Mouse (Mus musculus) E14TG2a.4 (cell line): ENCODE data around the gene Tmem121b.

ENCODE experiments used
- H3K27me3 ChIP-seq: 2 replicates; pipeline ENCODE4 v1.6.1; 2014; ENCODE audit warnings: low read length, control low read depth; ENCODE audit not compliant: insufficient read depth
- H3K36me3 ChIP-seq: 2 replicates; pipeline ENCODE4 v1.6.1; 2014; ENCODE audit warnings: low read length, control low read depth; ENCODE audit not compliant: insufficient read depth
- H3K4me1 ChIP-seq: replicated peaks from 2 replicates; pipeline ENCODE4 v1.6.1; 2014; ENCODE audit warnings: low read depth, low read length, control low read depth
- H3K4me3 ChIP-seq: replicated peaks from 2 replicates; pipeline ENCODE4 v1.5.1; 2014; ENCODE audit warnings: mild to moderate bottlenecking, low read length
- H3K9me3 ChIP-seq: 2 replicates; pipeline ENCODE4 v1.6.1; 2014; ENCODE audit warnings: low read length, control low read depth
- CTCF ChIP-seq: conservative IDR thresholded peaks from 2 replicates; pipeline ENCODE4 v1.5.1; 2014; ENCODE audit warnings: low read length
- NANOG ChIP-seq: IDR thresholded peaks from 2 replicates; pipeline ENCODE4 v1.6.1; 2014; ENCODE audit warnings: borderline replicate concordance, low read length, mixed read lengths
- POU5F1 ChIP-seq: IDR thresholded peaks from 2 replicates; pipeline ENCODE4 v1.6.1; 2014; ENCODE audit warnings: low read length, borderline replicate concordance

Tmem121b gene

DNA sequence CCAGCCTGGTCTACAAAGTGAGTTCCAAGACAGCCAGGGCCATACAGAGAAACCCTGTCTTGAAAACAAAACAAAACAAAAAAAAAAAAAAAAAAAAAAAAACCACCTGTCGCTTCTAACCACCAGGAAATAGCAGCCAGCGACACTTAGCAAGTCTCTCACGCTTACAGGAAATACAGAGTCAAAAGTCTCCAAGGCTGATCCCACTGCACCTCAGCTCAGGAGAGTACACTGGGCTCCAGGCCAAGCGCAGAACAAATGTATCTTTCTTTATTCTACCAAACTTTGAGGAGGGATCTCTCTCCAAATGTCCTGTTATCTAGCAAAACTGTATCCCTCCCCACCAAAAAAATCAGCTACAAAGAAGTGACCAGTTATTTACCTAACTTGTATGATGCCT lies 35.5 kb upstream of the Tmem121b start:
- no peaks in the 10 kb centered on the region; the same call in 1 of the 2 replicates for H3K27me3 ChIP-seq

DNA sequence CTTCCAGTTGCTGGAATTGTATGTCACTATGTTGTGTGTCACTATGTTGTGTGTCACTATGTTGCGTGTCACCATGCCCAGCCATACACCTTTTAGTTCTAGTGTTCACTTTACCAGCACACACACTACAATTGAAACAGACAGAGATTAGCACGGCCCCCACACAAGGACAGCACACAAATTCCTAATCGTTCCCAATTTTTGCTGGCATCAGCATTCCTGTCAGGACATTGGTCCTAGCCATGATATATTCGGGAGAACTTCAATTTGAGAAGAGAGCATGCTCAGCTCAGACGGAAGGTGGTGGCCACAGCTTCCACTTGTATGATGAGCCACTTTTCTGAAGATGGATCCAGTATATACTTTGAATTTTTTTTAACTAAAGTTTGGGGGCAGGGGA lies 31.2 kb upstream of the Tmem121b start:
- H3K4me3 ChIP-seq = no peak overlapping the region
- TF ChIP-seq NANOG = no peak
- no peak for TF ChIP-seq POU5F1
- TF ChIP-seq CTCF = no peak
- peaks cover 37% of the 10 kb centered on the region for H3K4me1 ChIP-seq
- H3K36me3 ChIP-seq = peaks cover 59% of the 10 kb centered on the region
- H3K27me3 ChIP-seq = no peaks in the 10 kb centered on the region
- H3K9me3 ChIP-seq = no peaks in the 10 kb centered on the region

More for the DNA sequence above, 35.5 kb upstream of the Tmem121b start:
- H3K4me3 ChIP-seq = peak overlapping the region; percentile 32; the same call in 1 of the 2 replicates
- H3K9me3 ChIP-seq = no peaks in the 10 kb centered on the region
- H3K4me1 ChIP-seq = peaks cover 35% of the 10 kb centered on the region
- peaks cover 16% of the 10 kb centered on the region for H3K36me3 ChIP-seq
- no peak for TF ChIP-seq CTCF
- no peak for TF ChIP-seq NANOG
- TF ChIP-seq POU5F1 = no peak

DNA sequence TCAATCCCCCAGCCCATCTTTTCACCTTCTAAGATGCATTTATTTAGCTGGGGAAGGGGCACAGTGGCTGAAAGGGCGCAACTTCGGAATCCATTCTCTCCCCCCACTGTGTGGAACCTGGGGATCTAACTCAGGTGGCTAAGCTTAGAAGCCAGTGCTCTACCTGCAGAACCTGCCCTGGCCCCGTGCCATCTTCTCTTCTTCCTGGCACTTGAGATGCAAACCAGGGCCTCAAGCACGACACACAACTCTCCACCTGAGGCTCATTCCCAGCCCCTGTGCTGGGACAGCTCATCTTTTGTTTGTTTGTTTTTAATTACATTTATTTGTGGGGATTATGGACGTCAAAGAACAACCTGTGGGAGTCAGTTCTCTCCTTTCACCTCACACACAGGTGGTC lies 26.0 kb upstream of the Tmem121b start:
- H3K4me1 ChIP-seq = peaks cover 14% of the 10 kb centered on the region
- no peak overlapping the region for H3K4me3 ChIP-seq
- H3K27me3 ChIP-seq = no peaks in the 10 kb centered on the region
- H3K36me3 ChIP-seq = peaks cover 99% of the 10 kb centered on the region
- H3K9me3 ChIP-seq = no peaks in the 10 kb centered on the region
- TF ChIP-seq CTCF = no peak
- no peak for TF ChIP-seq POU5F1
- TF ChIP-seq NANOG = no peak

DNA sequence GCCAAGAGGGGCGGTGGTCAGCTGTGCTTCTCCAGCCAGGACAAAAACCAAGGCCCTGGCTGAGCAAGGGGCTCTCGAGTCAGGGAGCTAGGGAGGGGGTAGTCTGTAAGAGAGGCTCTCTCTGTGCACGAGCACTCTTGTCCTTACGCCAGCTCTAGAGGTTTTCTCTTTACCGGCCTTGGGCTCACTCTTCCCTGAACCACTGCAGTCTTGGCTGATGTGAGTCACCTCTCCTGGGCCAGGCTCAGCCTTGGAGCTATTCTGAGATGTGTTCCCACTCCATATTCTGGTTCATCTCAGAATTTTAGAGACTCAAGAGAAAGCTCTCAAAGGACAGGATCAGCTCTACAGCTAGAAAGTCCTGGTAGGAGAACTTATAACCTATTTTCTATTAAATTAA lies 23.7 kb upstream of the Tmem121b start:
- TF ChIP-seq POU5F1 (no peak), CTCF (no peak), NANOG (no peak)
- Histone ChIP-seq H3K4me1 (peaks cover 12% of the 10 kb centered on the region), H3K27me3 (no peaks in the 10 kb centered on the region)

DNA sequence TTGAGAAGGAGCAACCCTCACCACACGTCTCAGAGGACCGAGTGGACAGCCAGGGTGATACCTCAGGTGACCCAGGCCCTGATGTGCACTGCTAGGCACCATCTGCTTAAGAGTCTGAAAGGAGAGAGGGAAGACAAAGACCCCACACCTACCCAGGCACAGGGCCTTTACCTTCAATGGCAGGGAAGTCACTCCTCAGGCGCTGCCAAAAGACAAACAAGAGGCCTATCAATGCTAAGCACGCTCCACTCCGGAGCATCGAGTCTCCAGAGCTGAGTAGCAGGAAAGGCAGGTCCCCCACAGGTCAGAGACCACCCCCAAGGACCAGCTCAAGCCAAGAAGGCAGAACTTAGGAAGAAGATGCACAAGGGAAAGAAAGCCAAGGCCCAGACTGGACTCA lies 23.3 kb upstream of the Tmem121b start:
- Histone ChIP-seq H3K4me1 (peaks cover 14% of the 10 kb centered on the region), H3K9me3 (no peaks in the 10 kb centered on the region), H3K4me3 (no peak overlapping the region), H3K27me3 (no peaks in the 10 kb centered on the region), H3K36me3 (peaks cover 95% of the 10 kb centered on the region)
- TF ChIP-seq NANOG (no peak), POU5F1 (no peak), CTCF (no peak)

More for the DNA sequence above, 23.7 kb upstream of the Tmem121b start:
- peaks cover 99% of the 10 kb centered on the region for H3K36me3 ChIP-seq
- no peak overlapping the region for H3K4me3 ChIP-seq
- H3K9me3 ChIP-seq = no peaks in the 10 kb centered on the region

DNA sequence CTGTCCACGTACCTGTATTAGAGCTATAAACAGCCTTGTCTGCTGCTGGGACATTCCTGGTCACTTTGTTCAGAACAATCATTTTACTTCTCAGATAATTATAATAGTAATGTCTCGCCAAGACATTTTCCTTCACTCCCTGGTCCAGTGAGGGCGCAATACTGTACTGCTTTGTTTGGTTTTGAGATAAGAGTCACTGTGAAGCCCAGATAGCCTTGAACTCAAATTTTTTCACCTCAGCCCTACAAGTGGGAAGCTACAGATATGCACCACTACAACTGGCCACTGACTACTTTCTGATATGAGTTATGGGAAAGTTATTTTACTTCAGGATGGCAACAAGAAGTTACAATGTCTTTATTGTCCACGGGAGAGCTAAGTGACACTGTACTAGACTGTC lies 22.8 kb upstream of the Tmem121b start:
- peaks cover 19% of the 10 kb centered on the region for H3K4me1 ChIP-seq
- no peaks in the 10 kb centered on the region for H3K9me3 ChIP-seq
- H3K4me3 ChIP-seq = no peak overlapping the region
- H3K36me3 ChIP-seq = peaks cover 90% of the 10 kb centered on the region
- no peak for TF ChIP-seq POU5F1
- TF ChIP-seq CTCF = no peak
- no peaks in the 10 kb centered on the region for H3K27me3 ChIP-seq

DNA sequence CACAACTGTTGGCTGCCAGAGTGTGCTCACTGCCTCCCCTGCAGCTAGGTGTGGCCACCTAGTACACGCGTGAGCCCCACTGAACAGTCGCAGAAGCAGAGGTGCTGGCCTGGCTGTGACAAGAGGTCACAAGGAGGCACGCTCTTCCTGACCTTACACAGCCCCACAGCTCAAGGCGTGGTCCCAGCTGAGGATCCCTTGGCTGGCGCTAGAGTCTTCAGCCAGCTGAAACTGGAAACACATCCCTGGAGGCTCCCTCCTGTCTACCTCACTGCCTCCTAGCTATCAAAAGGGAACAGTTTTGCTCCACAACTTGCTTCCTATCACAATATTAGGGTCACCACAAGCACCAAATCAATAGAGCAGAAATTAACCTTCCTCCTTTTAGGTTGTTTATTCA lies 17.6 kb upstream of the Tmem121b start:
- Histone ChIP-seq H3K36me3 (peaks cover 52% of the 10 kb centered on the region), H3K4me1 (peaks cover 60% of the 10 kb centered on the region), H3K9me3 (no peaks in the 10 kb centered on the region), H3K27me3 (no peaks in the 10 kb centered on the region), H3K4me3 (peak overlapping the region; percentile 48)
- TF ChIP-seq CTCF = no peak
- no peak for TF ChIP-seq NANOG
- no peak for TF ChIP-seq POU5F1

DNA sequence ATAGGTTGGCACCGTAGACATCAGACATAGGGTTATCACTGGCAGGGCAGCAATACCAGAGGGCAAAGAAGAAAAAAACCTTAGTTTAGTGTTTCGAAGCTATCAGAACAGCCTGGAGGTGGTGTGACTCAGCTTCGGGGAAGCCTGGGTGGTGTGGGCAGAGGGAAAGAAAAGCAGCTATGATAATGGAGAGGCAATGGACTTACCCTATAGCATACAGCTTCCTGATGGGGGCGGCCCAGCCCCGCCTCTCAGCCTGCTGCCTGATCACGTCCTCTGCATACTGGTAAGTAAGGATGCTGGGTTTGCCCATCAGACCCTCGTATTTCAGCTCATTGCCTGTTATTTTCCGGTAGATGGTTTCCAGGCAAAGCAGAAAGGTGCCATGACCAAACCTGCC lies 16.8 kb upstream of the Tmem121b start:
- H3K36me3 ChIP-seq = peaks cover 44% of the 10 kb centered on the region
- H3K9me3 ChIP-seq = no peaks in the 10 kb centered on the region
- TF ChIP-seq CTCF = no peak
- no peak for TF ChIP-seq NANOG
- no peak for TF ChIP-seq POU5F1
- no peaks in the 10 kb centered on the region for H3K27me3 ChIP-seq
- H3K4me3 ChIP-seq = peak overlapping the region; percentile 48
- H3K4me1 ChIP-seq = peaks cover 60% of the 10 kb centered on the region

DNA sequence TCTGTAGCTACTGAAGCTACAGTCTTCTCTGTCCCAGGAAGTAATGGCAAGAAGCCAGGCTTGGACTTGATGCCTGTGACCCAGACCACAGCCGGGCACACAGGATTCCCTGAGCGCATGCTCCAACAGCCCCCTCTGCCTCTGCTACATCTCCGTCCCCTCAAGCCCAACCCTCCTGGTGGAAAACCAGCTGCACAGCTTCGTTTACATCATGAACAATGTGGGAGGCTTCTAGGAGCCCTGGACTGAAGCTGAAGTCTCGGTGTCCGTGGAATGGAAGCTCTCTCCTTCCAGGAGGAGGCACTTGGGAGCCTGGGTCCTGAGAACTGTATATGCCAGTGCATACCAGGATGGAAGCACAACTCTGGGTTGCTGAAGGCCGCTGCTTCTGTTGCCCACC lies 16.4 kb upstream of the Tmem121b start:
- Histone ChIP-seq H3K36me3 (peaks cover 39% of the 10 kb centered on the region), H3K9me3 (no peaks in the 10 kb centered on the region), H3K4me1 (peaks cover 60% of the 10 kb centered on the region), H3K27me3 (no peaks in the 10 kb centered on the region), H3K4me3 (peak overlapping the region; percentile 48)
- no peak for TF ChIP-seq POU5F1
- TF ChIP-seq CTCF = no peak
- no peak for TF ChIP-seq NANOG
